Mouse (Mus musculus) intestine, postnatal 0 days (tissue): Measurements from ENCODE around the gene Fgfr2. TPM values are rescaled to one million over a fixed set of nuclear protein-coding genes. Genes with fewer than 3 reads are reported as not detected.
A peak's percentile ranks its signal among the peaks of the same experiment; 100 is the strongest.

Experiments
- ATAC-seq: fragments of 200-750 bp; cut with Nextera tagmentation; 2 replicates; pipeline ENCODE4 v1.8.0; 2017; ENCODE audit warnings: mild to moderate bottlenecking, moderate TSS enrichment, moderate library complexity
- H3K27ac ChIP-seq: fragments of 300-500 bp; sonication (generic); 2 replicates; pipeline ENCODE4 v1.5.1; 2014; ENCODE audit warnings: mild to moderate bottlenecking, low read depth, low read length, moderate library complexity
- H3K27me3 ChIP-seq: fragments of 300-500 bp; sonication (generic); replicated peaks from 2 replicates; pipeline ENCODE4 v1.6.1; 2014; ENCODE audit warnings: low read length, mixed read lengths; ENCODE audit not compliant: control insufficient read depth, insufficient read depth
- H3K36me3 ChIP-seq: fragments of 300-500 bp; sonication (generic); 2 replicates; pipeline ENCODE4 v1.6.1; 2014; ENCODE audit warnings: mild to moderate bottlenecking, moderate library complexity; ENCODE audit not compliant: control insufficient read depth, insufficient read depth
- H3K4me1 ChIP-seq: fragments of 300-500 bp; sonication (generic); replicated peaks from 2 replicates; pipeline ENCODE4 v1.6.1; 2014; ENCODE audit warnings: antibody characterized with exemption, low read length, mixed read lengths; ENCODE audit not compliant: control insufficient read depth, insufficient read depth
- H3K4me2 ChIP-seq: fragments of 300-500 bp; sonication (generic); replicated peaks from 2 replicates; pipeline ENCODE4 v1.6.1; 2014; ENCODE audit warnings: low read depth, mild to moderate bottlenecking, moderate library complexity
- H3K4me3 ChIP-seq: fragments of 300-500 bp; sonication (generic); 2 replicates; pipeline ENCODE4 v1.5.1; 2014; ENCODE audit warnings: low read depth, low read length
- H3K9ac ChIP-seq: fragments of 300-500 bp; sonication (generic); 2 replicates; pipeline ENCODE4 v1.6.1; 2014; ENCODE audit warnings: mild to moderate bottlenecking, low read depth, low read length
- H3K9me3 ChIP-seq: fragments of 300-500 bp; sonication (generic); 2 replicates; pipeline ENCODE4 v1.6.1; 2016; ENCODE audit warnings: mixed run types; ENCODE audit not compliant: control insufficient read depth
- CTCF ChIP-seq: sonication (generic); IDR thresholded peaks from 2 replicates; pipeline ENCODE4 v1.5.1; 2016; ENCODE audit warnings: low read depth, mild to moderate bottlenecking, control low read depth, antibody characterized with exemption, moderate library complexity
- WGBS: fragments of 180-500 bp; shearing (Covaris S2); extraction: QIAGEN DNeasy Blood & Tissue Kit; methylation state at CpG from one replicate; pipeline ENCODE4 v1.1.7; 2014; 5-methylcytosine and 5-hydroxymethylcytosine counted together
- polyA plus RNA-seq: library from polyadenylated mRNA; unstranded; fragments of >200 nt; fragmentation: Nextera tagmentation; extraction: Ambion mirVana; gene quantifications from 2 replicates; pipeline ENCODE4 v1.2.1, GENCODE M21; 2015

Fgfr2 gene
- polyA plus RNA-seq, 1 experiment from 2014 or later = 29.5 TPM

DNA sequence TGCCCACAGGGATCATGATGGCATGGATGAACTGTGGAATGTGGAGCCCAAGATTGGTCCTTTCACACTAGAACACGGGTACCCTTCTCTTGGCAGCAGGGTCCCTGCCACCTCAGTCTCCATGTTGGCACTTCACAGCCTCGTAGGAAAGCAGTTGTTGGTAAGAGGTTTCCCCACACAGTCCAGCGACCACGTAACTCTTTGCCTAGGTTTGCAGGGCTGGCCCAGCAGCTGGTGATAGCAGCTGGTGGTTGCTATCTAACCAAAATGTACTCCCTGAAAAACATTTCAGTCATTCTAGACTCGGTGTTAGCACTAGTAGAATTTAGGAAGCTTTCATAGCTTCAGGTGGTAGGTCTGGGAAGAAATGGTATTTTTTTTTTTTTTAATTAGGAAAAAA lies 2464.0 kb downstream of the Fgfr2 start:
- no peak for TF ChIP-seq CTCF
- H3K9me3 ChIP-seq = no peaks in the 10 kb centered on the region
- H3K4me1 ChIP-seq = peaks cover 7% of the 10 kb centered on the region; the same call in 1 of the 2 replicates
- no peak for ATAC-seq
- WGBS = 93% methylated on average over 5 of the region's 5 CpGs
- no peak overlapping the region for H3K4me2 ChIP-seq
- H3K4me3 ChIP-seq = no peak overlapping the region
- no peak overlapping the region for H3K27ac ChIP-seq
- peaks cover 13% of the 10 kb centered on the region for H3K36me3 ChIP-seq
- H3K27me3 ChIP-seq = no peaks in the 10 kb centered on the region
- H3K9ac ChIP-seq = no peak overlapping the region

DNA sequence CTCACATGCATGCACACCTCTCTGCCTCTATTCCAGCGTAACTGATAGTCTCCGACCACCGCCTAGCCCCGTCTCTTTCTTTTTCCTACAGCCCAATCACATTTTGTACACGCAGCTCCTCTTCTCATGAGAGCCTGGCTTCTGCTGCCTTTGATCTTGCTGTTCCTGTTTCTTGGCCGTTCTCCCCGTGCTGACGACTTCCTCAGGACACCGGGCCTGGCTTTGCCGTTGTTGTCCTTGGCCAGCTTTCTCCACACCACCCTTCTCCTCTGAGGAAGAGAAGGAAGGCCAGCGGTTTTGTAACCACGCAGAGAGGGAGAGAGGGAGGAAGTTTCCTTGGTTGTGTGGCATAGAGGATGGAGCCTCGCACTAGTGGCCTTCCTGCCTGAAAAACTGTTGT lies 2465.4 kb downstream of the Fgfr2 start:
- no peak overlapping the region for H3K27ac ChIP-seq
- no peak for TF ChIP-seq CTCF
- H3K9me3 ChIP-seq = no peaks in the 10 kb centered on the region
- H3K4me2 ChIP-seq = no peak overlapping the region
- H3K36me3 ChIP-seq = no peaks in the 10 kb centered on the region; the same call in 1 of the 2 replicates
- 80% methylated on average over 13 of the region's 13 CpGs for WGBS
- ATAC-seq = no peak
- no peaks in the 10 kb centered on the region for H3K27me3 ChIP-seq
- no peak overlapping the region for H3K9ac ChIP-seq
- peaks cover 7% of the 10 kb centered on the region for H3K4me1 ChIP-seq
- H3K4me3 ChIP-seq = no peak overlapping the region

DNA sequence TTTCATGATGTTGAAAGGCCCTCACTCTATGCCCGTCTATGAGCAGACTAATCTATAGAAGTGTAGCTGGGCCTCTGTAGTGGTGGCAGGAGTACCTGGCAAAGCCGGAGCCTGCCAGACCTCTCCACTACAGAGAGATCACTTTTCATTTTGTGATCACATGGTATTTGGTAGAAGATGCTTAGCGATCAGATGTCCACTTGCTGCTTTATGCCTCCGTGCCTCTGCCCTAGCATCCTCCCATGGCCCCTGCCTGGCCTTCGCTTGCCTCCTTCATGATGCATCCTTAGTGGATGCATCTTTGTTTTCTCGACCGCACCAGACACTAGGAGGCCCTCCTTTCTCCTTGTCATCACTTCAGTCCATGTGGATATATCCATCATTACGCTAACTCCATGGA lies 2466.2 kb downstream of the Fgfr2 start:
- no peak overlapping the region for H3K9ac ChIP-seq
- peaks cover 7% of the 10 kb centered on the region for H3K4me1 ChIP-seq
- H3K9me3 ChIP-seq = no peaks in the 10 kb centered on the region
- H3K27me3 ChIP-seq = no peaks in the 10 kb centered on the region
- no peak overlapping the region for H3K4me3 ChIP-seq
- H3K36me3 ChIP-seq = no peaks in the 10 kb centered on the region; the same call in 1 of the 2 replicates
- H3K4me2 ChIP-seq = no peak overlapping the region
- WGBS = 90% methylated on average over 8 of the region's 8 CpGs
- no peak for TF ChIP-seq CTCF
- ATAC-seq = no peak
- no peak overlapping the region for H3K27ac ChIP-seq

DNA sequence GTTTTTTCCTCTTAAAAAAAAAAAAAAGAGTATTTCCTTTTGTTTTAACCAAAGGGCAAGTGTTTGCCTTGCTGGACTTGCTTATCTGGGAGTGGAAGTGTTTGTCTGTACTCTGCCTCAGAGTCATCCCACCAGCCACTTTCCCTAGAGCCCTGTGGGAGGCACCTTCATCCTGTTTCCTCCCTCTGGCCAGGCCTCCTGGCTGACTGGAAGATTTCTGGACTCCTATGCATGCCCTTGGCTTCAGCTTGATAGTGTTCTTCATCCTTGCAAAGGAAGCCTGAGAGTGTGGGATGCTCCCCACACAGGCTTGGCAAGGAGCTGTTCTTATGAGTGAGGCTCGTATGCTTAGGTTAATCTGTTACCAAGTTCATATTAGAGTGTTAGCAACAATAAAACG lies 2468.6 kb downstream of the Fgfr2 start:
- Histone ChIP-seq H3K9ac (no peak overlapping the region), H3K4me2 (no peak overlapping the region), H3K27me3 (no peaks in the 10 kb centered on the region), H3K4me1 (peaks cover 7% of the 10 kb centered on the region), H3K27ac (no peak overlapping the region), H3K4me3 (no peak overlapping the region), H3K9me3 (no peaks in the 10 kb centered on the region), H3K36me3 (no peaks in the 10 kb centered on the region; the same call in none of the 2 replicates)
- WGBS = 24% methylated on average over 2 of the region's 2 CpGs
- ATAC-seq = peak; percentile 39
- no peak for TF ChIP-seq CTCF

DNA sequence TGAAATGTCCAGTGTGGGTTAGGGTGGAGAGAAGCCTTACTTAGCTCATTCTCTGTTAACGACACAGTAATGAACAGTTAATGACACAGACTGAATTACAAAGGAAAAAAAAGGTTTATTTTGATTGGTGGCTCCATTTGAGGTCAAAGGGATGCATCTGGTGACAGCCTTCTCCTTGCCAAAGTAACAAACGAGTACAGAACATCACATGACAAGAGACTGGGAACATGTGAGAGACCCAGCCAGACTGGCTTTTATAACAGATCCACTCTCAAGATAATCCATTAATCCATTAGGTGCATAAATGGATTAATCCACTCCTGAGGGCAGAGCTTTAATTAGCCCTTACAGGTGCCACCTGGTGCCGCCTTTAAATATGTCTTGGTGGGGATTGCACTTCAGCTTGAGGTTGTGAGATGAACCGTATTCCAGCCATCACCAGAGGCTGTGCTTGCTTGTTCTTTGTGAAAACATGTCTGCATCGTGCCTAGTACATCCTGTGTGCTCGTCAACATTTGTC lies 2470.1 kb downstream of the Fgfr2 start:
- H3K9ac ChIP-seq = no peak overlapping the region
- WGBS = 74% methylated on average over 6 of the region's 6 CpGs
- peaks cover 16% of the 10 kb centered on the region for H3K4me1 ChIP-seq
- no peak overlapping the region for H3K4me2 ChIP-seq
- no peaks in the 10 kb centered on the region for H3K9me3 ChIP-seq
- H3K27me3 ChIP-seq = no peaks in the 10 kb centered on the region
- H3K36me3 ChIP-seq = no peaks in the 10 kb centered on the region; the same call in 1 of the 2 replicates
- H3K27ac ChIP-seq = no peak overlapping the region
- no peak overlapping the region for H3K4me3 ChIP-seq
- no peak for ATAC-seq
- TF ChIP-seq CTCF = no peak

DNA sequence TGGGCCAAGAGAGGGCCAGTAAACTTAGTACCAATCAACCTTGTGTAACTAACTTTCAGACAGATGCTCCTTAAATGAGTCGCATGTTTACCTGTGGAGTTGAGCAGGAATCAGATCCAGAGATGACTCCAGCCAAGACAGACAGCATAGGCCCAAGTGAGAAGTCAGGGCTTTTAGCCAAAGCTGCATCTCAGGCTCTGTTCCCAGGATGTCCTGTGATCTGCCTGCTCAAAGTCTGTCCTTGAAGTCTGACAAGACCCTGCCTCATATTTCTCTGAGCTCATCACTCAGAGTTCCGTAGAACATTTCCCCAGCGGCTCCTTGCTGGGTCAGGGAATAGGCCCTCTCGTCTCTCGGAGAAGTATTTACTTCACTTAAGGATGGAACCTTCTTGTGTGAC lies 2472.5 kb downstream of the Fgfr2 start:
- H3K4me2 ChIP-seq = no peak overlapping the region
- no peak overlapping the region for H3K27ac ChIP-seq
- no peak for ATAC-seq
- no peak overlapping the region for H3K9ac ChIP-seq
- peaks cover 21% of the 10 kb centered on the region; the same call in 1 of the 2 replicates for H3K4me1 ChIP-seq
- no peak overlapping the region for H3K4me3 ChIP-seq
- TF ChIP-seq CTCF = no peak
- H3K36me3 ChIP-seq = no peaks in the 10 kb centered on the region; the same call in 1 of the 2 replicates
- H3K27me3 ChIP-seq = no peaks in the 10 kb centered on the region
- 91% methylated on average over 5 of the region's 5 CpGs for WGBS
- no peaks in the 10 kb centered on the region for H3K9me3 ChIP-seq
